Mouse (Mus musculus) spleen, adult 12 weeks (tissue): ENCODE measurements around the gene Ehd4.

Experiments
- DNase-seq: peaks from one replicate; pipeline ENCODE4 v3.0.0; 2022; ENCODE audit warnings: low spot score

Ehd4 gene

GRCm38 (mm10) chr2:120108077-120108476, 46.3 kb downstream of the Ehd4 start:
- no peak for DNase-seq

DNA sequence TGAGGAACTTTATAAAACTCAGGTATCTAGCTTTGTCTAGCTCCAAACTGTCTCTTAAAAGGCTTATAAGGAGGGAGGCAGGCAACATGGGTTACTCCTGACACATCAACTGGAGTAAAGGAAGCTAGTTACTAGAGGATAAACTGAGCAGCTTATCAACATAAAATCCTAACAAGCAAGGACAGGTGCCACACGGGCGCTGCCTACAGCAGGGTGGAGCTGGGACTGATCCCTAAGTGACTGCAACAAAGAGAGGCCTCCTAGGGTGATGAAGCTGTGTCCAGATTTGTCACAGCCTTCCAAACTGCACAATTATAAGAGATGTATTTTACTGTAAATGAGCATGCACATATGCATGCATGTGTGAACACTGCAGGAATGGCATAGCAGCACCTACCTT, 47.0 kb downstream of the Ehd4 start:
- no peak for DNase-seq

GRCm38 (mm10) chr2:120106397-120106973, 47.9 kb downstream of the Ehd4 start:
- no peak for DNase-seq

DNA sequence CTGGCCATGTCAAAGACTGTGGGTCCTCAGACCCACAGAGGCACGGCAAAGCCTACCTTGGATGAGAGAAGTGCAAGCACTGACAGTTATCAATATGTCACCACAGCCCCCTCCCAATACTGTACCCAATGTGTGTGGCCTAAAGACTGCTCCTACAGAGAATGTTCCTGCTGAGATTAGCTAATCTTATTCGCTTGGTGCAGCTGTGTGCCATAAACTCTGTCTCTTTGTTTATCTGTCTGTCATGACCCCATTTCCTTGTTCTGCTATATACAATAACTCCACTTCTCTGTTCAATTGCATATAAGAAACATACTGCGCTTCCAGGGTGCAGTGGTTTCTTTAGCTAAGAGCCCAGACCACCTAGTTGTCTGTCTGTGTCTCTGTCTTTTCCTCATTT, 48.5 kb downstream of the Ehd4 start:
- DNase-seq, result no peak

DNA sequence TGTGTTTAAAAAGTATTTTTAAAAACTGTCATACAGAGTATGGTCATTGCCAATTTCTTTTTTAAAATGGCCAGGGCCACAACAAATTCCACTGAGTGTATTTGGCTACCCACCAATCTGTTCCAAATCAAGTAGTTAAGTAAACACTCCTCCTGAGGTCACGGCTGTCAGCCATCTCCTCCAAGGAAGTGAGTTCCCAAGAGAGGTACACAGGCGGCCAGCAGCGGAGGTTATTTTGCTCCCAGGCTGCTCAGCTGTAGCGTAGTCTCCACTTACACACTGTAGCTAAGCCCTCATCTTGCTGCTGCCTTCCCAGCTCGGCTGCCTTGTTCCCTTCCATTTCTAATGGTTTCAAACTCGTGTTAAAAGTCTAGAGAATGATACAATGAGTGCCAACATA, 51.5 kb downstream of the Ehd4 start:
- DNase-seq, result no peak

GRCm38 (mm10) chr2:120102450-120102849, 52.0 kb downstream of the Ehd4 start:
- DNase-seq, result no peak

- DNase-seq, result no peak
Measured at GRCm38 (mm10) chr2:120101961-120102360, 52.4 kb downstream of the Ehd4 start.

- no peak for DNase-seq
Measured at GRCm38 (mm10) chr2:120099886-120100285, 54.5 kb downstream of the Ehd4 start.

- no peak for DNase-seq
Measured at GRCm38 (mm10) chr2:120099263-120099662, 55.1 kb downstream of the Ehd4 start.

DNA sequence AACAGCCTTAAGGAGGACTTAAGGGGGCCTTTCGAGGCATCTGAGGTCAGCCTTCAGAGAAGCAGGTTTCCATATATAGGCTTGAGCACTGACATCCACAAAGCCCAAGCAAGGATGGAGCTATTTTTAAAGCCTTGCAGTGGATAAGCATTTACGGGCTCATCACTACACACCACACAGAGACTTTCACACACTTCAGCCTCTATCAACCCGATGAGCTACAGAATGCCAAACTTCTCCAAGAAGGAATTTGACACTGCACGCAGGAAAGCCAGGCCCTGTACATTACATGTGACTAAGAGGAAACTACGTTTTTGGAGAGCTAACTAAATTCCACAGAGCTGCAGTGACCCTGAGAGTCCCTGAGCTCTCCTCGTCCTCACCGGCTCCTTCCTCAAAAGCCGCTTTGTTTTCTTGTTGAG, 55.6 kb downstream of the Ehd4 start:
- no peak for DNase-seq

DNA sequence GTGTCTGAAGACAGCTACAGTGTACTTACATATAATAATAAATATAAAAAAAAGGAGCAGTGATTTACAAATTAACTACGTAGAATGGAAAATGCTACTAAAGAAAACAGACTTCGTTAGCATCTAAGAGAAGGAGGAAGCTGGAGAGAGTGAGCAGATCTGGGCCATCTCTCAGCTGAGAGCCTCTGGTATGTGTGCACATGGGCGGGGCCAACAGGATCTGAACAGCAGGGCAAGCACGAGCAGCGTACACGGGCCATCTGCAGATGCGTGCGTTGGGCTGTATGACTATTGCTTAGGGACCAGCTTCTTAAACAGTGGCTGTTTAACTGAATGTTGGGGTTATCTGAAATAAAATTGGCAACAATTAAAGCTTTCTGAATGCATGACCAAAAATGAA, 56.5 kb downstream of the Ehd4 start:
- DNase-seq, result no peak

DNA sequence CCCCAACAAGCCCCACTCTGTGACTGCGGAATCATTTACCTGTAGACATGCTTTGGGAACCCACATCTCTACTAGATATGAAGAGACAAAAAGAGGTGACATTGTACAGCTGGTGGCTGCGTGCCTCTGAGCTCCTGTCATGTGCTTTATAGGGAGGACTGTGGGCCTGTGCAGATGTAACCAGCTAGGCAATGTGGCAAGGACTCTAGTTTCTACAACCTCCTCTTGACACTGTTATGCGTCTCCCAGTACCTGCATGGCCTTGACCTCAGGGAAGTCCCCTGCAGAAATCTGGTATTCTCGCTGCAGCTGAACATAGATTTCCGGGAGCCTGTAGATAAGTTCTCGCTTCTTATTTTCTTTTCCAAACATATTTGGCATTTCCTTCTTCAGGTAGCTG, 57.7 kb downstream of the Ehd4 start:
- DNase-seq, result no peak

DNA sequence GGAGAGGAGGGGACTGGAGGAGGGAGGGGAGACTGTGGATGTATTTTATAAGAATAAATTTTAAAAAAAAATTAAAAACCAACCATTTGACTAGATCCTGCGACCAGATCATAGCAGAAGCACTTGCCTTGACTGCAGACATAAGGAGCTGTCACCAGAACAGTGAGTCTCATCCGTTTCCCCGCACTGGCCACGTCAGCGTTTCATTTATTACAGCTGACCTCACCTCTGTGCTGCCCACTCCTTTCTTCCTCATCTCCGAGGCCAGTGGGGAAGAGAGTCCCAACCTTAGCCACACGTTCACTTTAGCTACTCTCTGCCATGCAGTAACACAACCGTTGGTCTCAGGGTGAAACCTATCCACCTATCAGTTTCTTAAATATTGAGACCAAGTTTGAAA, 58.2 kb downstream of the Ehd4 start:
- no peak for DNase-seq

- no peak for DNase-seq
Measured at GRCm38 (mm10) chr2:120095171-120095570, 59.2 kb downstream of the Ehd4 start.

GRCm38 (mm10) chr2:120093671-120094430, 60.6 kb downstream of the Ehd4 start:
- no peak for DNase-seq

DNA sequence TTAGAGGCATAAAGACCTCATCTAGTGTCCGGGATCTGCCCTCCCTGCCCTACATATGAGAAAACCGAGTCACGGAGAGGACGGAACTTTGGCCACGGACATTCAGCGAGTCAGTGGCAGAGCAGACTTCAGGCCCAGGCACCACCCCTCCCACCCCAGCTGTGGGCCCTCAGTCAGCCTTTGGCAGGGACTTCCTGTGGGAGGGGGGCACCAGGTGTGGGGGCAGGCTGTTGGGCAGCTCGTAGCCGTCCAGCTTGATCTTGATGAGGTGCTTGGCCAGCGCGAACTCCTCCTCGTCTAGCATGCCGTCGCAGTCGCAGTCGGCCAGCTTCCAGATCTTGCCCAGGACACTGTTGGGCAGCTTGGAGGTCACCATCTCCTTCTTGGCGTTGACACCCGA, 63.4 kb downstream of the Ehd4 start:
- no peak for DNase-seq

- DNase-seq, result no peak
Measured at GRCm38 (mm10) chr2:120087897-120088296, 66.5 kb downstream of the Ehd4 start.

DNA sequence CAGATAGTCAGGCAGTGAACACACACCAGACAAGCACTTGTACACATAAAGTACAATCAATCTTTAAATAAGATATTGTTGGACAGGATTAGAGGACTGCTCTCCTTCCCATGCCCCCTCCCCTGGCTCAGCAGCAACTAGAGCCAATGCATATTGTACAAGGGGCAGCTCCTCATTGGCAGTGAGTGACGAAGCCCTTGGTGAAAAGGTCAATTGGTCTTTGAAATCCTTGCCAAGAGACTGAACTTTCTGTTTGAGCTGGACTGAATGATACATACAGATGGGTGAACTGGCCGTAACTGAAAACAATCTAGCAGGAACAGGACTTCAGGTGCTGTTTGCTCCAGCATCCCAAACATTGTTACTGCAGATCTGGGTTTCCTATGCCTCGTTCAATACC, 67.0 kb downstream of the Ehd4 start:
- DNase-seq, result no peak

- DNase-seq, result no peak
Measured at GRCm38 (mm10) chr2:120086038-120086437, 68.4 kb downstream of the Ehd4 start.

DNA sequence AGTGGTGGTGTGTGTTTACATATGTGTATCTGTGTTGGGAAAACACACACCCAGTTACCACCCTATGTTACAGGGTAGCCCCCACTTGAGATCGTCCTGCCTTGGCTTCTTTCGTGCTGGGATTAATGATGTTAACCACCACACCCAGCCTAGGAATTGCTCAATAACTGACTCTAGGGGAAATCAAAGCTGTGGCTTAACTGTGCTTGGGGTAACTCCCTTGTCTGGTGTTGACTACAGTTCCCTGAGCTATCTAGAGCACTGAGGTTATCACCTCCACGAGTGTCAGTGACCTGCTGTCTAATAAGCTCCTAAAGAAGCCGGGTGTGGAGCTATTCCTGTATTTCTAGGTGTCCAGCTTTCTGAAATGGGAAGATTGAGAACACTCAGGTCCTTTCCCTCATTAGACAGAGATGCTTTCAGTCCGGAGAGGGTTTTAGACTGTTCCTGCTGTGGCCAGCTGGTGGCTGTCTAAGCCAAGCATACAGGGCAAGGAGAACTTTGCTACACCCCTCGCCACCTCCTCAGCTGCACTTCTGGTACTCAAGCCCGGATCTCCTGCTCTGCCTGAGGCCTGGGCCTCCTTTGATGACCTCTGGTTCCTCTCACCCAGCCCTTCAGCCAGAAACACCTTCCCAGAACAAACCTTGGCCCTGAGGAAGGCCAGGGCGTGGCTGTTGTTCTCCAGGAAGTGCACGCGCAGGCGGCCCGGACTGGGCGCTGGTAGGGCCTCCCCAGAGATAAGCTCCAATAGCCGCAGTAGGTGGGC, 69.6 kb downstream of the Ehd4 start:
- DNase-seq, result no peak

DNA sequence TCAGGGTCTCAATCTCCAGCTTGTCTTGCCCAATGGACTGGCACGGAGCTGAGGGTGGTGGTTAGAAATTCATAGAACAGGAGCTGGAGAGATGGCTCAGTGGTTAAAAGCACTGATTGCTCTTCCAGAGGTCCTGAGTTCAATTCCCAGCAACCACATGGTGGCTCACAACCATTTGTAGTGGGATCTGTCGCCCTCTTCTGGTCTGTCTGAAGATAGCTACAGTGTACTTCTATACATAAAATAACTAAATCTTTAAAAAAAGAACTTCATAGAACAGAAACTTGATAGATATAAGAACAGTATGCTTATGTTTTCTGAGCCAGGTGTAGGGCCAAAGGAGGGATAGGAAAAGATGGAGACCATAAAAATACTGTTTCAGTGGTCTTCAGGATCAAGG, 72.0 kb downstream of the Ehd4 start:
- DNase-seq, result no peak

DNA sequence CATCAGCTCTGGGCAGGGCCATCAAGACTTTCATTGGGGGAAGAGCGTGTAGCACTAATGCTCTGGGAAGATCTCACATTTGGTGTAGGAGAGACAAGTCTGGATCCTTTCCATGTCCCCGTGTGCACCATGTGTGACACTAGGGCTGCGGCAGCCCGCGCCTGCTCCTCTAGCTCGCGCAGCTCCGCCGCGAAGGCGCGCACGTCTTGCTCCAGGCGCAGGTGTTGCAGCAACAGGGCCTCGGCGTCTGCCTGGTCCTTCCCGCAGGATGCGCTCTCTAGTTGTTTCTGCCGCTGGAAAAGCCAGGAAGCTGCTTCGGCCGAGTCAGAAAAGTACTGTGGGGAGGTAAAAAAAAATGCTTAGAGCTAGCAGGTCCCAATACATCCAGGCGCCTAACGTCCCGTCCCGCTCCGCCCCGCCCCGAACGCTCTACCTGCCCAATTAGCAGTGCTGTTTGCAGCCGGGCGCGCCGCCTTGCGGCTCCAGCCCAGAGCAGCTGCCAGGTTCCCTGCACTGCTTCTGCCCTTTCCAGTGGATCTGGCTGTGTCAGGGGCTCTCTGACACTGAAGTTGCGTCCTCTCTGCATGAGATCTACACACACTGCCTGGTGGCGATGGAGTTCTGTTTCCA, 78.2 kb downstream of the Ehd4 start:
- DNase-seq, result no peak

DNA sequence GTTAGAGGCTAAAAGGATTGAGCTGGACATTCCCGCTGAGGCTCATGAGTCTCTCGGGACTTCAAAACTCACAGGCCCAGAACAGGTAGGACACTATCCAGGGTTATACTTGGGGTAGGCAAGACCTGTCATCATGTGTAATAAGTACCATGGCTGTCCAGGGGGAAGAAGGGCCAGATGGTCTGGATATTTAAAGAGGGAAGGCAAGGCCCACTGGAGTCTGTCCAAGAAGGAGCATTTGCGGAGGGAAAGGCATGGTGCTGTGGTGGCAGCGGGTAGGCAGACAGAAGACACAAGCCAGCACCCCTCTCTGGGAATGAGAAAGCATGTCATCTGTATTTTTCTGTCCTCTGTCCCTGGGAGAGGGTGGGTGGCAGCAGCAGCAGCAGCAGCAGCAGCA, 80.3 kb downstream of the Ehd4 start:
- no peak for DNase-seq
